Mouse (Mus musculus) small intestine, adult 2 months (tissue): ENCODE measurements around the gene Gm20671.

Experiments
- CTCF ChIP-seq: fragments of 200-500 bp; IDR thresholded peaks from 2 replicates; pipeline ENCODE4 v1.5.1; 2012; ENCODE audit warnings: low read depth, mild to moderate bottlenecking, control low read depth, inconsistent platforms, low read length, moderate library complexity, mixed read lengths; ENCODE audit not compliant: insufficient replicate concordance, insufficient read length; ENCODE audit errors: extremely low read depth
- POLR2A ChIP-seq: fragments of 200-500 bp; IDR thresholded peaks from 2 replicates; pipeline ENCODE4 v1.6.1; 2012; ENCODE audit warnings: low read depth, mild to moderate bottlenecking, control low read depth, inconsistent platforms, low read length, moderate library complexity

GRCm38 (mm10) chr5:32728300-32728699 is 98.6 kb downstream of the Gm20671 start:
- TF ChIP-seq CTCF = no peak
- TF ChIP-seq POLR2A = no peak
